Mouse (Mus musculus): ENCODE measurements around the gene St3gal4. TPM values are rescaled to one million over a fixed set of nuclear protein-coding genes. Genes with fewer than 3 reads are reported as not detected.

The St3gal4 gene
- 23.5 TPM for polyA plus RNA-seq (2014; fragmentation: Illumina TruSeq; extraction: RNeasy Lipid Tissue Mini Kit (QIAGEN cat#74804); ENCODE audit: low read depth, low replicate concordance)

DNA sequence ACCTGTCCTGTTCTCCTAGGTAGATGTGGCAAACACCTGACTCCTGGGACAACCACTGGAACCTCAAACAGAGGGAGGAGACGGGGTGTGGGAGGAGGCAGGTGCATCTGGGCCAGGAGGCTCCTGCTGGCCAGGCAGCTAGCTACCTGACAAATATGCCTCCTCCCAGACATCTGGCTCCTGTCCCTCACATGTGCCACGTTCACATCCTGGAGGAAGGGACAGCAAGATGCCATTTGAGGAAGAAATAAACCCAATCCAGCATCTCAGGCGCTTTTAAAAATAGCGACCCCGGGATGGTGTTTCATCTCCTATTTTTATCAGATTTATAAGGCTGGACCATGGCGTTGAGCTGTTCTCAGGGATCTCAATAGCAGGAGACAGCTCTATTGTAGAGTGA is at the start of gene St3gal4:
Gene St3gal4 (minus strand): TSS at position 101 of the 400 bp plus-strand sequence.

Other genes starting within 250 kb of the St3gal4 start
- gene Dcps, start 56.8 kb upstream of the St3gal4 start, polyA plus RNA-seq (2014; fragmentation: Illumina TruSeq; extraction: RNeasy Lipid Tissue Mini Kit (QIAGEN cat#74804); ENCODE audit: low read depth, low replicate concordance): 9.8 TPM
- 171 TPM for gene Srpr, start 80.9 kb upstream of the St3gal4 start, polyA plus RNA-seq (2014; fragmentation: Illumina TruSeq; extraction: RNeasy Lipid Tissue Mini Kit (QIAGEN cat#74804); ENCODE audit: low read depth, low replicate concordance)
- 1.6 TPM for gene Tirap, start 81.0 kb upstream of the St3gal4 start, polyA plus RNA-seq (2014; fragmentation: Illumina TruSeq; extraction: RNeasy Lipid Tissue Mini Kit (QIAGEN cat#74804); ENCODE audit: low read depth, low replicate concordance)
- 16.4 TPM for gene Foxred1, start 91.8 kb upstream of the St3gal4 start, polyA plus RNA-seq (2014; fragmentation: Illumina TruSeq; extraction: RNeasy Lipid Tissue Mini Kit (QIAGEN cat#74804); ENCODE audit: low read depth, low replicate concordance)
- gene Fam118b, start 148.5 kb upstream of the St3gal4 start, polyA plus RNA-seq (2014; fragmentation: Illumina TruSeq; extraction: RNeasy Lipid Tissue Mini Kit (QIAGEN cat#74804); ENCODE audit: low read depth, low replicate concordance): 153 TPM
- 2.5 TPM for gene Rpusd4, start 148.6 kb upstream of the St3gal4 start, polyA plus RNA-seq (2014; fragmentation: Illumina TruSeq; extraction: RNeasy Lipid Tissue Mini Kit (QIAGEN cat#74804); ENCODE audit: low read depth, low replicate concordance)